Mouse (Mus musculus) embryonic fibroblast, embryonic 13.5 days (primary cell): Measurements from ENCODE around the gene Ar. TPM values are rescaled to one million over a fixed set of nuclear protein-coding genes. Genes with fewer than 3 reads are reported as not detected.
A peak's percentile ranks its signal among the peaks of the same experiment; 100 is the strongest.

ENCODE experiments used
- H3K27ac ChIP-seq: 2 replicates; pipeline ENCODE4 v1.5.1; 2012; ENCODE audit warnings: low read length, control low read depth, inconsistent platforms; ENCODE audit not compliant: insufficient read depth
- H3K4me1 ChIP-seq: 2 replicates; pipeline ENCODE4 v1.6.1; 2011; ENCODE audit warnings: low read length; ENCODE audit not compliant: control insufficient read depth, insufficient read depth
- H3K4me3 ChIP-seq: 2 replicates; pipeline ENCODE4 v1.5.1; 2011; ENCODE audit warnings: mild to moderate bottlenecking, control low read depth, low read length; ENCODE audit not compliant: insufficient read depth
- CTCF ChIP-seq: IDR thresholded peaks from 2 replicates; pipeline ENCODE4 v1.5.1; 2011; ENCODE audit warnings: mild to moderate bottlenecking, control low read depth, low read length, moderate library complexity, borderline replicate concordance; ENCODE audit not compliant: insufficient read depth
- POLR2A ChIP-seq: IDR thresholded peaks from 2 replicates; pipeline ENCODE4 v1.6.1; 2011; ENCODE audit warnings: low read depth, mild to moderate bottlenecking, control low read depth, low read length, moderate library complexity
- polyA plus RNA-seq: library from polyadenylated mRNA; stranded (reverse); fragments of >200 nt; gene quantifications from 2 replicates; pipeline ENCODE4 v1.2.4, GENCODE M21; 2011; ENCODE audit warnings: low read depth; ENCODE audit not compliant: missing spikeins, insufficient read length

Ar gene
- polyA plus RNA-seq: 4.1 and 4.7 TPM in 2 replicates

GRCm38 (mm10) chrX:98148531-98149342 lies at the start of gene Ar:
Ar (plus strand) TSS chrX:98148769.
- Histone ChIP-seq H3K27ac (no peak within 1 kb of the TSS), H3K4me1 (no peaks in the 10 kb centered on the region), H3K4me3 (peak within 1 kb of the TSS; percentile 50)
- TF ChIP-seq CTCF (no peak), POLR2A (peak; percentile 37; the same call in 1 of the 2 replicates)

GRCm38 (mm10) chrX:98149724-98150392 lies 1.3 kb downstream of the Ar start:
- H3K27ac ChIP-seq: no peak overlapping the region
- no peaks in the 10 kb centered on the region for H3K4me1 ChIP-seq
- TF ChIP-seq CTCF: no peak
- peak overlapping the region; percentile 50 for H3K4me3 ChIP-seq

GRCm38 (mm10) chrX:98150393-98151119 lies 2.0 kb downstream of the Ar start:
- TF ChIP-seq POLR2A (no peak), CTCF (no peak)
- H3K27ac ChIP-seq: no peak overlapping the region
- H3K4me3 ChIP-seq: peak overlapping the region; percentile 50
- H3K4me1 ChIP-seq: no peaks in the 10 kb centered on the region

- Histone ChIP-seq H3K4me1 (no peaks in the 10 kb centered on the region), H3K4me3 (no peak overlapping the region), H3K27ac (no peak overlapping the region)
- no peak for TF ChIP-seq POLR2A
- no peak for TF ChIP-seq CTCF
These were observed 41.2 kb downstream of the Ar start for GRCm38 (mm10) chrX:98189759-98190158.

DNA sequence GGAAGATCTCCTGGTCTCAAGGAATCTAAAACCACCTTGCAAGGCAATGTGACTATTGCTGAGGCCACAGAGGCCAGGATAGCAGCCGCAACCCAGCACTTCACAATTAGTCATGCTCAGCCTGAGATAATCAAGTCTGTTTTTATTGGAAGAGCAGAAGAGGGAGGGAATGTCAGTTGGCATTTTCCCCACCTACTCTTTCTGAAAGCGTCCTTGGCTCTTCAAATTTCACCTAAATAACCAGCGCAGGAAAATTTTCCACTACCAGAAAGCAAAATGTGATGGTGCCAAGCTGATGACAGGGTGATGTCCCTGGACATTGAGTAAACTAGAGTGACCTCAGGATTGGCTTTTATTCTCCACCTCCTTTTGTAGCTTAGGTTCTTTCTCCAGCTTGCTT lies 57.2 kb downstream of the Ar start:
- no peaks in the 10 kb centered on the region for H3K4me1 ChIP-seq
- H3K4me3 ChIP-seq: no peak overlapping the region
- TF ChIP-seq POLR2A (no peak), CTCF (no peak)
- no peak overlapping the region for H3K27ac ChIP-seq

DNA sequence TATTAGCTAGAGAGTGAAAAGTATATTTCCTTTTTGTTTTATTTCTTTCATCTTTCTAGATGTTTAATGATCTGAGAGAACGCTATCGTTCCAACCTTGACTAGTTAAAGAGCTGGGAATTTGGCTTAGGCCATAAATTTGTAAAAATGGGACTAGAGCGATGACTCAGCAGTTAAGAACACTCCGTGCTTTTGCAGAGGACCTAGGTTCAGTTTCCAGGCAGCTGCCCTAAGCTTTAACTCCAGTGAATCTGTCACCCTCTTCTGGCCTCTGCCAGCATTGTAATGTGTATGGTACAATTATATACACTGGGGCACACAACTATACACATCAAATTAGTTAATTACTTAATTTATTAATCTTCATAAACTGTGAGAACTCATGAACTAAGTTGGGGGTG lies 58.6 kb downstream of the Ar start:
- no peak for TF ChIP-seq POLR2A
- no peak for TF ChIP-seq CTCF
- no peak overlapping the region for H3K4me3 ChIP-seq
- no peak overlapping the region for H3K27ac ChIP-seq
- H3K4me1 ChIP-seq: no peaks in the 10 kb centered on the region

DNA sequence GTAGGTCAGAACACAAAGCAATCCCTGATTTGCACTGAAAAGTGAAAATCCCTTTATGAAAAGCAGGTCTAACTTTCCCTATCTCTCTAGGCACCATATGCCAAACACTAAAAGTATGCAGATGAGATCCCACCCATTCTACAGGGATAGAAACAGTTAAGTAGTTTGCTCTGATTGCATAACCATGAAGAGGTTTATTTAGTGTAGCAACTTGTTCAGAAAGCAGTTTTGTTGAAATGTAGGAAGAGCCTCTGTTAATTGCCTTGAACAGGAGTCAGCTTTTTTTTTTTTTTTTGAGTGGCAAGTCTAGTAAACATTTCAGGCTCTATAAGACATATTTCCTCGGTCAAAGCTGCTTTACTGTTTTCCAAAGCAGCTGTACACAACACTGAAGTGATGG lies 67.5 kb downstream of the Ar start:
- Histone ChIP-seq H3K27ac (no peak overlapping the region), H3K4me3 (no peak overlapping the region), H3K4me1 (no peaks in the 10 kb centered on the region)
- TF ChIP-seq POLR2A: no peak
- no peak for TF ChIP-seq CTCF

DNA sequence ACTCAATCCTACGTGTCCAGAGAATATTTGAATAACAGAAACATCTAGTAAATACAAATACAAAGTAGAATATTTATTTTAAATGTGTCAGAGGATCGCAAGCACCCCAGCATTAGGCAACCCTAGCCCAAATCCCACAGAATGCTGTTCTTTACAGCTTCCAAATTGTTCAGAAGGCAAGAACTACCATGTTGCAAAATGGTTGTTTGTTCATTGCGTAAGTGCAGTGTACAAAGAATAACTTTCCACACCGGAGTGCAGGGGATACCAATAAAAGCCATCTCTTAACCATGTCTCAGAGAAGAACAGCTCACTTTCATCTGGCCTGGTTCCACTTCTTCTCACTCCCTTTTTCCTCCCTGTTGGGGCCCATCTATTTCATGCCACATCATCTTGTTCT lies 90.4 kb downstream of the Ar start:
- no peaks in the 10 kb centered on the region for H3K4me1 ChIP-seq
- H3K4me3 ChIP-seq: no peak overlapping the region
- TF ChIP-seq POLR2A: no peak
- no peak for TF ChIP-seq CTCF
- no peak overlapping the region for H3K27ac ChIP-seq

- no peak overlapping the region for H3K27ac ChIP-seq
- H3K4me1 ChIP-seq: no peaks in the 10 kb centered on the region
- H3K4me3 ChIP-seq: no peak overlapping the region
- TF ChIP-seq POLR2A (no peak), CTCF (no peak)
These were observed 96.5 kb downstream of the Ar start for GRCm38 (mm10) chrX:98245108-98245507.

GRCm38 (mm10) chrX:98248363-98248762 lies 99.8 kb downstream of the Ar start:
- no peak overlapping the region for H3K4me3 ChIP-seq
- H3K4me1 ChIP-seq: no peaks in the 10 kb centered on the region
- H3K27ac ChIP-seq: no peak overlapping the region; the same call in 1 of the 2 replicates
- no peak for TF ChIP-seq POLR2A
- no peak for TF ChIP-seq CTCF
